Mouse (Mus musculus): ENCODE data around the gene Rab36.
"Not testable (repeated sequence)": the region's sequence is repeated elsewhere in the genome, so short reads cannot be mapped to it uniquely, and the experiment has no call there.

Gene Rab36

DNA sequence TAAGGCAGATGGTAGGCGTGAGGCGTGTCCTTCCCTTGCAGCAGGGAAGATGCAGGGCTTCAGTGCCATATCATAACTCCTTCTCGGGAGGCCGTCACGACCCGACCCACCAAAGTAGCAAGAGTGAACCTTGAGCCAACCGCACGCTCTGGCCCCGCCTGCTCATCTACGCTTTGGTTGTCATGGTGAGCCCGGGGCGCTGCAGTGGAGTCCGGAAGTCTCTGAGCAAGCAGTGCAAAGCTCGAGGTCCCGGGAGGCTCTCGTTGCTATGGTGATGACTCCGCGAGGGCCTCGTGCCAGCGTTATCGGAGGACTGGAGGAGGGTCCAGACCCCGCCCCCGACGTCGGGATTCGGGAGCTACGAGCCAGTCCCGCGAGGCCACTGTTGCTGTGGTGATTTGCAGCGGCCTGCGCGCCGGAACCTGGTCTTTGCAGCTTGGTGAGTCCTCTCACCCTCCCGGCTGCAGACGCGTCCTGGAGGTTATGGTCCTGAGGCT lies at the start of gene Rab36:
Rab36 (plus strand) TSS at position 176 of the 497 bp plus-strand sequence.
- peak; percentile 98 for DNase-seq (ENCODE audit: low read depth)

DNA sequence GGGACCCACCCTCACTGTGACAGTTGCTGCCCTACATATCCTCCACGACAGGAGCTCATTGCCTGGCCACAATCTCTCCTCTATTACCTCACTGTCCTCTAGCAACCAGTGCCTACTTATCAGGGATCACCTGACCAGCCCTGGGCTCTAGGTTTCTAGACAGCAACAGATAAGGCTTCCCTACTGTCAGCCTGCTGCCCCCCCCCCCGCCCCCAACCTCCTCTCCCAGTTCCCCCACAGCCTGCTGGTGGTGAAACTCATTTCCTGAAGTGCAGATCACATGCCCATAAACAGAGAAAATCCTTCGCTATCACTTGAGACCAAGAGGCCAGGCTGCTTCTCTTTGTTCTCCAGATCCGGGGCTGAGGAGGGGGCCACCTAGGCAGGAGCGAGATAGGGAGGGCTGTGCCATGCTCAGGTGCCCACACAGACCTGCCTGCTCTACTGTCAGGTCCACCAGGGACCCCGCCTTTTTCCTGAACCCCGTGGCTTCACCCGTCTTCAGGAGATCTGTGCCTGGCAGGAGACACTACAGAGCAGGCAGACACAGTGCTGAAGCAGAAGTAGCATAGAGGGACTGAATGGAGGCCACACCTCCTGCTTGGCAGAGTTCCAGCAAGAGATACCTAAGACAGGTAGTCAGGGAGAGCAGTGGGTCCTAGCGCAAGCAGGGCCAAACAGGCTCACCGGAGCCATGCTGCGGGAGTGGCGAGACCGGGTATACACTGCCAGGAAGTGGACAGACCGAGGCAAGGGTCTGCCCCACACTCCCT lies 49.0 kb upstream of the Rab36 start:
- DNase-seq (ENCODE audit: low read depth) = no peak

DNA sequence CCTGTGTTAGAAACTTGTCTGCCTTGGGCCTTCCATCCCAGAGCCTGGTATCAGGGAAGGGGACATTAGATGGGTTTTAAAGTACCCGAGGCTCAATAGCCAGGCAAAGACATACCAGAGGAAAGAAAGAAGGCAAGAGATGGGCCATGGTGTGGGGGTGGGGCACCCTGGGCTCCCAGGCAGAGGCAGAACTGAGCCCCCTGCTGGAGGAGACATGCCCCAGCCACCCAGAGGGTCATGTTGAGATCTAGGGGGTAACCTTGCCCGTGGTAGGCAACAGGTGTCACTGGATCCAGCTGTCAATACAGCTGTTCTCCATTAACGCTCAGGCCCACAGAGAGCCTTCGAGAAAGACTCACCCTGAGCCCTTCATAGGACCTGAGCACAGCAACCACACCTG lies 47.0 kb upstream of the Rab36 start:
- peak; percentile 9 for DNase-seq (ENCODE audit: low read depth)

DNA sequence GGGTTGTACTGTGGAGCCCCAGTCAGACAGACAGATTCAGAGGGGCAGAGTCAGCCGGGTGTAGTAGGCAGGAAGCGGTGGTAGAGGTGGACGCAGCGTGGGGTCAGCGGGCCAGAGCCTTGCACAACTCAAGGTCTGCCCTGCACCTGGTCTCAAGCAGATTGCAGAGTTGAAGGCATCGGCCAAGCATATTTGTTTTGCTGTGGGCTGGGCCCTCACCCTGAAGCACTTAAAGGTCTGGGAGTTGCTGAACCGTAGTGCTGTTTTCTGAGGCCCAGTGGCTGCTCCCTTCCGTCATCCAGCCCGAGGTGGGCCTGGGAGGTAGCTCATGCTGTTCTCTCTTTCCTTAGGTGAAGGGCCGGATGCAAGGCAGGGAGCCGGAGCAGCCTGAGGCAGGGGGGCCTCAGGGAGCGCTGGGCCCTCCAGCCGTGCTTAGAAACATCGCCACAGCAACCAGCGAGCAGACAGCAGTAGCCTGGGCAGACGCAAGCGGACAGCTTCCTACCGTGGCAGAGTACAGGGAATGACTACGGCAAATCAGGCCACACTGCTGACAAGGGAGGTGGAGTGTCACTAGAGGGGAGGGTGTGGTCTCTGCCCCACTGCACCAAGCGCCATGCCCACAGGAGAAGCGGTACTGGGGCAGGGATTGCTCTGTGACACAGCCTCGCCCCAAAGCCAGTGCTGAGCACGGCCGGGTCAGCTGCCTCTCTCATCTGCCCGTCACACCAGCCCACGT lies 46.1 kb upstream of the Rab36 start:
- DNase-seq (ENCODE audit: low read depth) = no peak

DNA sequence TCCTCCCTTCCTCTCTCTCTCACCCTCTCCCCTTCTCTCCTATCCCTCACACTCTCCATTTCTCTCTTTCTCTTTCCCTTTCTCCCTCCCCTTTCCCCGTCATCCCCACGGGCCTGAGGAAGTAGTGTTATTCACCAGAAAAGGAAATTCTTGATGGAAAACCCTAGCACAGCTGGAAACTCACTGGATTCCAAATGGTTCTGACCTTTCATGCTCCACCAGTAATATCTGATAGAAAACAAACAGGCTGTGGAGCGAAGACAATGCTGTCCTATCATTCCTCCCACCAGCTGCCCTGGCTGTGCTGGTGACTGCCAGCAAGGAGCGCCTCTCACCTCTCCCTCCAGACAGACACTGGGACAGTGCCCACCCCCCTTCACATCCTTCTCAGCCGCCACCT lies 42.0 kb upstream of the Rab36 start:
- peak; percentile 13 for DNase-seq (ENCODE audit: low read depth)

DNA sequence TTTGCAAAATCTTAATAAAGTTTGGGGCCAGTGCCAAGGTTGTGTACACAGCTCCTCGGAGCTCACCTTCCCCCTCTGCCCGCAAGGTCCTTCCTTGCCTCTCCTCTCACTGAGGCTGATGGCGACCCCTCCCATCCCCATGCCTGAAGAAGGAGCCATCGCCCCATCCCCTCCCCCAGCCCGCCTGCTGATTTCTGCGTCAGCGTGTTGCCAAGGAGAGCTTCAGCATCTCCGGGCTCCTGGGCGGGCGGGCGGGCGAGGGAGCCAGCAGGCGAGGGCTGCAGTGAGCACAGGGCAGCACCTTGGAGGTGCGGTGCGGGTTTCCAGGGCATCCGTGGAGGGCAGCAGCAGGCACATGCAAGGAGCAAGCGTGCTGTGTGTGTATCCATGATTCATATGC lies 41.5 kb upstream of the Rab36 start:
- DNase-seq (ENCODE audit: low read depth) = no peak

DNA sequence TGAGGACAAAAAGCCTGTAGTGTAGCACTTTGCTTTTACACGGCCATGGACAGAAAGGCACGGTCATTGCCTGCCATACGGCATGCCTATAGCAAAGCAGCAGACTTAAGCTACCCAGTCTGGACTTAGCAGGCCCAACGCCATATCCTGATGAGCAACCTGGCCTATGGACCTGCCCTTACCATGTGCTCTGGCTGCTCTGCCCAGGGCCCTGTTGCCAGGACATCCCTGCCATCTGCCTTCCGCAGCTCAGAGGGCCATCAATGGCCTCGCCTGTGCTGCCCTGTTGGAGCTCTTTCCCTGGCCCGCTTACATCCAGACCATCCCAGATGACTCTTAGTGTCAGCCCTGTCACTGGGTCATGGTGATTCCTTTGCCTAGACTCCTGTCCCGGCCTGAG lies 35.5 kb upstream of the Rab36 start:
- DNase-seq (ENCODE audit: low read depth) = no peak

DNA sequence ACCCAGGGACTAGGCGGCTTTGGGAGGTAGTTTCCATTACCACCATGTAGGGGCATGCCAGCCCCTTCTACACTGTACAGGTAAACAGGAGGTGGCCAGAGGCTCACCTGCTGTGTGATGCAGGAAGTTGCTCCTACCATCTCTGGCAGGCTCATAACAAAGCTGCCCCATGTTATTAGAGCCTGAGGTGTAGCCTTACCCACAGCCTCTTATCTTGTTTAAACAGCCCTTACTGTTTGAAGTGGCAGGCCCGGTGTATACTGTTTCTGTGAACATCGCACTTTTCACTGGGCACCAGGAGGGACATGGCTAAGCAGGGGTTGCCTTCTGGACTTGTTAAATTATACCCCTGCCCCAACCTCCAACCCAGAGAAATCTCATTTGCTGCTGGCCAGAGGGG lies 32.8 kb upstream of the Rab36 start:
- DNase-seq (ENCODE audit: low read depth) = no peak

DNA sequence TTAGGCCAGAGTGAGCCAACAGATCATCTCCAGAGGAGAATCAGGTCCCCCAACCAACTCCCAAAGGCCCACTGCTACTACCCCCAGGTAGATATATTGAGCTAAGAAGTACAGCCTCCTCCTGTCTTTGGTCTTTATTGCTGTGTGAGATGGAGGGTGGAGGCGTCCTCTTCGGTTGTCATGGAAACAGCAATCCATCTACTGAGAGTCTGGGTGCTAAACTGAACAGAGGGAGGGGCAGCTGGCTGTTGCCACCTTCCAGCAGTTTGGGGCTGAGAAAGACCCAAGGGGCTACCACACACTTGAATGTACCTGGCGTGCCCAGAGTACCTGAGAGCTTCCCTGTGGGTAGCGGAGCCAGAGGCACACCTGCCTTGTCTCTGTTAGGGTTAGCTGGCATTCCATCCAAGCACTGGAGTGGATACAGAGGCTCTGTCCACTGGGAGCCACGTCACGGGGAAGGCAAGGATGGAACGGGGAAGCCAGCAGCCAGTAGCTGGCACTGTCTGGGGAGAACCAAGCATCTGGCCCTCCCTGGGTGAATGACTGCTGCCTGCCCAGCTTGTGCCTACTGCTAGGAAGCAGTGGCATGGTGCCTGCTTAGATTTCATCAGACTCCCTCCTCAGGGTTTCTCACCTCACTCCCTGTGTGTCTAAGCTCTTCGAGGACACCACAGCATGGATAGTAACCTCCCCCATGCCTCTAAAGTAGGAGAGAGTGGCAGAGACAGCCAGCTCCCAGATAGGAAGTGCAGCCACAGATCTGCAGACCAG lies 29.8 kb upstream of the Rab36 start:
- DNase-seq (ENCODE audit: low read depth) = no peak

DNA sequence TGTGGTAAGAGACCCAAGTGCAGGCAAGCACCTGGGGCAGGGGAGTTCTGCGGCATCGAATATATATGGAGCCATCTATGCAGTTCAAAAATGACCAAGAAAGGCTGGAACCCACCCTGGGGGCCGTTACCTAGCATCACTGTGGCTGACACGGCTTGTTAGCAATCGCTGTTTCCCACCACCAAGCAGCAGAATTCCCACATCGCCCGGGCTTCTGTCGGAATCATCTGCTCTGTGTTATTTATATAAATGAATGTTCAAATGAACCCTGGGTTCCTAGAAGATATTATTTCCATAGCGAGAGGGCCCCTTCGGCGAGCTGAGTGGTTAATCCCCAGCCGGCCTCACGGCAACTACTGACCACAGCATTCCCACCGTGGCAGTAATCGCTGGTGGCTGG lies 26.2 kb upstream of the Rab36 start:
- DNase-seq (ENCODE audit: low read depth) = no peak

DNA sequence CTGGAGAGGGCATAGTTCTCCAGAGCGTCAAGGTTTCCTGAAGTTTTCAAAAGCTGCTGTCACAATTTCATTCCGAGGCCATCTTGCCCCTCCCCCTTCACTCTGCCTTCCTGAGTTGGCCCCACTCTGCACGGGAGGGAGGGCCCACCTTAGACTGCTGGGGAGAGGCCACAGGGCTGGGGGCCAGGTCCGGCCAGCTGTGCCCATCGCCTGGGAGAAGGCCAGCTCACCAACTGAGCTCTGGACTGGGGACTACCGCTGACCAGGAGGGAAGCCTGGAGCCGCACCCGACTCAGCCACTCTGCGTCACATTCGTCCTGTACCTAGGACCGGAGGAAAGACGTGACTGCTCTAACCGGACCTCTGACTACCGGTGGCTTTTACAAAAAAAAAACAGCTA lies 21.4 kb upstream of the Rab36 start:
- no peak for DNase-seq (ENCODE audit: low read depth)

DNA sequence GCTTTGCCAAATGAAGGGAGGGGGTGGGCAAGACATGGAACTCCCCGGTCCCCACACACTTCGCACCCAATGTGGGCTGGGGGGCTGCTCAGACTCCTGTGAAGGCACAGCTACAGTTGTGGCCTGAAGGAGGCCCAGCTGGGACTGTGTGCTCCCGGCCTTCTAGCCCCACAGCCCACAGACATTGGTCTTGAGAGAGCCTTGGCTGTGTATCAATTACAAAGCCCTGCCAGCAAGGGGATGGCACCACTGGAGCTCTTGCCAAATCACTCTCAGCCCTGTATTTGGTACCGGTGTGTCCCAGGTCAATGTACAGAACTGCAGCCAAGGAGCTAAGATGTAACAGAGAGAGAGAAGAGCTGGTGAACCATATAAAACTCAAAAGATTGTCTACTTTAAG lies 20.4 kb upstream of the Rab36 start:
- DNase-seq (ENCODE audit: low read depth) = no peak

DNA sequence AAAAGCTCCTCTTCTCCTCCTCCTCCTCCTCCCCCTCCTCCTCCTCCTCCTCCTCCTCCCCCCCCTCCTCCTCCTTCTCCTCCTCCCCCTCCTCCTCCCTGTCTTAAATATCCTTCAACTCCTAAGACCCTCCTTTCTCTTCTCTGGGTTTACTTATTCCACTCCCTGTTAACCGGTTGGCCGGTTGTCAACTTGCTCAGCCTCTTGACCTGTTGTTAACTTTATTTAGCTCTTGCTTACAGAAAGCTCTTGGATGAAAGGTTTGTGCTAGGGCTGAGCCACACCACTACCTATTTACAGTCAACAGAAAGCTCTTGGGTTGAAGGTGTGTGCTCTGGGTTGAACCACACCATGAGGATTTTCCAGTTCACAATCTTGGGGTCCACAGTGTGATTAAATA lies 16.6 kb upstream of the Rab36 start:
- DNase-seq (ENCODE audit: low read depth) = peak; percentile 11

DNA sequence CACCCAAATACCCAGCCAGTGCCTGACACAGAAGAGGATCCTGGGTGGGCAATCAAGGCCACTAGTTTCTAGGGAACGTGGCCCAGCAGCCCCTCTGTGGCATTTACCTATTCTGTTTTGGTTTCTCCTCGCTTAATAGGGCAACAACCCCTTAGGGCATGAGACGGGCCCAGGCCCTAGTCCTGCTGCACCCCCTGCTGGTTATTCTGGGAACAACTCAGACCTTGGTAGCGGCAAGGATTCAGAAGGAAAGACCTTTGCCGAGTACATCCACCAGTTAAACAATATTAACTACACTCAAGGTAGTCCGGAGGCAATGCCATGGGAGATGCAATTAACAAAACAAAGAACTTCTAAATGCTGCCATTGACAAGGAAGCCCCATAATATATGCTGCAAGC lies 15.7 kb upstream of the Rab36 start:
- DNase-seq (ENCODE audit: low read depth) = peak; percentile 70

DNA sequence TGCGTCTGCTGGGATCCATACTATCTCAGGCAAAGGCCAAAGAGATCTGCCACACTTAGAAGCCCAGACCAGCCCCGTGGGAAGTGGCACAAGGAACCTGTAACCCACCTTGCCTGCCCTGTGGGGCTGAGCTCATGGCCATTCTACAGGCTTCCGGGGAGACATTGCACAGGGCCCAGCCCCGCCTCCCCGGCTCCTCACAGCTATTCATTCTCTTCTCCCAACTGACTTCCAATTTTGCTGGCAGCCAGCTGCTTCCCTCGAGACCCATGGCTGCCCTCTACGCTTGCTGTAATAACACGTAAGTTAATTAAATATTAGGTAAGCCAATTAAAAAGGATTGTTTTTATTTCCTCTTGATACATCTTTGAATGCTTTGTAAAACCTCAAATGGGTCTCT lies 10.4 kb upstream of the Rab36 start:
- DNase-seq (ENCODE audit: low read depth) = no peak

DNA sequence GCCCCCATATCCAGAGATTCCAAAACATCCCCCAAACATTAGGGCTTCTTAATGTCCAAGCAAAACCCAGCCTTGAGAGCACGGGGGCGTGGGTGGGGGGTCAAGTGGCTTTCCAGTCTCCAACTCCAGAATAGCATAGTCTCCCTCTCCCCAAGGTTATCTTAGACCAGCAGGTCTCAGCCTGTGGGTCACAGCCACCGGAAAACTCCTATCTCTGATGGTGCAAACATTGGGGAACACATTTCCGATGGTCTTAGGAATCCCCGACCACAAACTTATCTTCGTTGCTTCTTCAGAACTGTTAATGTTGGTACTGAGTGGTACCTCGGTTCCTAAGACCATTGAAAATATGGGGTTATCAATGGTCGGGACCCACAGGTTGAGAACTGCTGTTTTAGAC lies 8.1 kb upstream of the Rab36 start:
- DNase-seq (ENCODE audit: low read depth) = no peak

DNA sequence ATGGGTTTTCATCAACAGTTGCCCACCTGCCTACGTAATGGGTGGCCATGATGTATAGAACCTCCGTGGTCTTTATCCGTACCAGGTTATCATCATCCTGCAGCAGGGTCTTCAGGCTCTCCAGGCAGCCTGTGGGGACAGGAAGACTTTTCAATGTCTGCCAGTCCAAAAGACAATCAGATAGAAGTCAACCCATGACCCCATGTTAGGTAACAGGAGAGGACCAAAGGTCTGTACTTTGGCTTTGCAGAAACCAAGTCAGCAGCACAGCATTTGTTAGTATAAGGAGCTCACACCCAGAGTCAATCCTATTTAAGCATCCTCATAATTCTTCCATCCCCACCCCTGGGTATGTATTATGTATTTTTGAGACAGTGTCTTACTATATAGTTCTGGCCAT lies 7.2 kb upstream of the Rab36 start:
- no peak for DNase-seq (ENCODE audit: low read depth)

DNA sequence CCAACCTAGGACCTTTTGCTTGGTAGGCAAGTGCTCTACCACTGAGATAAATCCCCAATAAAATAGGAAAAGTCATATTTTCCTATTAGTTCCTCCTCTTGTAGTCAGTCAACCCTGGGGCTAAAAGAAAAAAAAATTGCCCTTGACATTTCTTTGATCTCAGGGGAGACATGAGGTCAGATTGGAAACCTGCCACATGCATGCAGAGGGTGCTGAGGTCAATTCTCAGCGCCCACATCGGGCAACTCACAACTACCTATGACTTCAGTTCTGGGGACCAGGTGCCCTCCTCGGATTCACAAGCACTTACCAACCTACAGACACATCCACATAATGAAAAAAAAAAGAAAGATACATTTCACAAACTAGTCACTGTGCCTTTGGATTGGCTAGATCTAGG lies 6.6 kb upstream of the Rab36 start:
- no peak for DNase-seq (ENCODE audit: low read depth)

DNA sequence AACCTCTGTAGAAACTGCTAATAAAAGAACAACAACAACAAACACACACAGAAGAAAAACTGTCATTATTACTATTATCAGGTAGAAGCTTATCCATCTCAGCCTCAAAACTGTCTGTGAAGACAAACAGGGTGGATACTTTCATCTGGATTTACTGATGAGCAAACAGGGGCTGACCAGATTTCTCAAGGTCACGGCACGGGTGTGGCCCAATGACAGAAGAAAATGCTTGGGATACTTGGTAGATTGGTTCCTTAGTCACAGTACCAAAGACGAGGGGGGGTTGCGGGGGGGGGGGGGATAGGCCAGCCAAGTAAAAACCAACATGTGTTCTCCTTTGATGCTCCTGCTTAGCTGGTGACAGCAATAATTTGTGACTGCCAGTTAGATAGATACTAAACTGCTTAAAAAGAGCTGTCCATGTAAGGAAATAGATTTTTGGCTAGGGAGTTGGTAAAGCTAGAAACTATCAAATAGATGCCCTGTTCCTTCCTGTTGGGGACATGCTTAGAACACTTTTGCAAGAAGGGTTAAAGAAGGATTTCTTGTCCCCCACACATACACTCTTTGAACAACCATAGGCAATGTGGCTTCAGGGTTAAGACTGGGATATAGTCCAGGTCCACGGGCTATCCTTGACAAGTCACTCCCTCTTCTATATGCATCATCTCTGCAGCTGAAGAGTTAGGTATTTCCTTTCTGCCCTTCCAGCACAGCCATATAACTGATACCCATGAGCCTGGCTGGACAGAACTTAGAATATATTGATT lies 5.3 kb upstream of the Rab36 start:
- no peak for DNase-seq (ENCODE audit: low read depth)

DNA sequence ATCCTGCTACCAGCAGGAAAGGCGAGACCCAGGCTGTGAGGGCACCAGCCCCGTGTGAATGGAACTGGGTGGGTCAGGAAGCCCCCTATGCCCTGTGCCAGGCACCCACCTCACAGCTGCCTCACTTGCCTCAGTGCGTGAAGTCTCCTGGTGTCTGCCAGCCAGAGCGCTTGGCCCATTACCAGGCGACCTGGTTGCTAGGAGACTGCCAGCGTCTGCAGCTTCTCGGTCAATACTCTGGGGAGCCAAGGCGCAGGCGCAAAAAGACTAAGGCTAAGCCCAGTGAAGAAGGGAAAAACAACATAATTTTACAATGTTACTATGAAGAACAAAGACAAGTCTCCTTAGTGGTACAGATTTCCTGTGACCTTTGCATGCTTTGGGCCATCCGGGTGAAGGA lies 4.5 kb upstream of the Rab36 start, which contains the start of gene Rsph14:
Rsph14 (minus strand) TSS at position 192 of the 400 bp plus-strand sequence.
- peak; percentile 48 for DNase-seq (ENCODE audit: low read depth)

DNA sequence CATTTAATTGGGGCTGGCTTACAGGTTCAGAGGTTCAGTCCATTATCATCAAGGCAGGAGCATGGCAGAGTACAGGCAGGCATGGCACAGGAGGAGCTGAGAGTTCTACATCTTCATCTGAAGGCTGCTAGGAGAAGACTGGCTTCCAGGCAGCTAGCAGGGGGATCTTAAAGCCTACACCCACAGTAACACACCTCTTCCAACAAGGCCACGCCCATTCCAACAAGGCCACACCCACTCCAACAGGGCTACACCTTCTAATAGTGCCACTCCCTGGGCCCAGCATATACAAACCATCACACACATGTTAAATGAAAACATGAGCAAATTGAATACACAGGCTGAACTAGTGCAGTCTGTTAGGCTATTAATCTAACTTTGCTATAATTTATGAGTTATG lies 5.2 kb downstream of the Rab36 start:
- DNase-seq (ENCODE audit: low read depth) = not testable (repeated sequence)

DNA sequence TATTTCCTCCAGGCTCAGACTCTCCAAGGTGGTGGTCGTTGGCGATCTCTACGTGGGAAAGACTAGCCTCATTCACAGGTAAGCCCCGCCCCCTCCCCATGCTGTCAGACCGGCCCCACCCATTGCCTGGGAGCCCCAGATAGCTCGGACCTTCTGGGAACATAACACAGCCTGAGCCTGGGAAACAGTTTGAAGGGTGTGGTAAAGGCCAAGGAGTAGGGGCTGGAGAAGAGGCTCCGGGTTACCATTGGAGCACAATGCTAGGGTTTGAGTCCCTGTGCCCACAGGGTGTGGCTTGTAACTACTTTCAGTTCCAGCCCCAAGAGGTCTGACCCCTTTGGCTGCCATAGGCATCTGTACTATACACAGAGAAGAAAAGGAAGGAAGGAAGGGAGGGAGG lies 7.6 kb downstream of the Rab36 start:
- DNase-seq (ENCODE audit: low read depth) = no peak
